Mouse (Mus musculus) intestine, postnatal 0 days (tissue): Measurements from ENCODE around the gene Gm21704. TPM values are rescaled to one million over a fixed set of nuclear protein-coding genes. Genes with fewer than 3 reads are reported as not detected.
"Not testable (repeated sequence)": the region's sequence is repeated elsewhere in the genome, so short reads cannot be mapped to it uniquely, and the experiment has no call there.

Experiments used
- ATAC-seq: fragments of 200-750 bp; cut with Nextera tagmentation; 2 replicates; pipeline ENCODE4 v1.8.0; 2017; ENCODE audit warnings: mild to moderate bottlenecking, moderate TSS enrichment, moderate library complexity
- H3K27ac ChIP-seq: fragments of 300-500 bp; sonication (generic); 2 replicates; pipeline ENCODE4 v1.5.1; 2014; ENCODE audit warnings: mild to moderate bottlenecking, low read depth, low read length, moderate library complexity
- H3K27me3 ChIP-seq: fragments of 300-500 bp; sonication (generic); replicated peaks from 2 replicates; pipeline ENCODE4 v1.6.1; 2014; ENCODE audit warnings: low read length, mixed read lengths; ENCODE audit not compliant: control insufficient read depth, insufficient read depth
- H3K36me3 ChIP-seq: fragments of 300-500 bp; sonication (generic); 2 replicates; pipeline ENCODE4 v1.6.1; 2014; ENCODE audit warnings: mild to moderate bottlenecking, moderate library complexity; ENCODE audit not compliant: control insufficient read depth, insufficient read depth
- H3K4me1 ChIP-seq: fragments of 300-500 bp; sonication (generic); replicated peaks from 2 replicates; pipeline ENCODE4 v1.6.1; 2014; ENCODE audit warnings: antibody characterized with exemption, low read length, mixed read lengths; ENCODE audit not compliant: control insufficient read depth, insufficient read depth
- H3K4me2 ChIP-seq: fragments of 300-500 bp; sonication (generic); replicated peaks from 2 replicates; pipeline ENCODE4 v1.6.1; 2014; ENCODE audit warnings: low read depth, mild to moderate bottlenecking, moderate library complexity
- H3K4me3 ChIP-seq: fragments of 300-500 bp; sonication (generic); 2 replicates; pipeline ENCODE4 v1.5.1; 2014; ENCODE audit warnings: low read depth, low read length
- H3K9ac ChIP-seq: fragments of 300-500 bp; sonication (generic); 2 replicates; pipeline ENCODE4 v1.6.1; 2014; ENCODE audit warnings: mild to moderate bottlenecking, low read depth, low read length
- H3K9me3 ChIP-seq: fragments of 300-500 bp; sonication (generic); 2 replicates; pipeline ENCODE4 v1.6.1; 2016; ENCODE audit warnings: mixed run types; ENCODE audit not compliant: control insufficient read depth
- WGBS: fragments of 180-500 bp; shearing (Covaris S2); extraction: QIAGEN DNeasy Blood & Tissue Kit; methylation state at CpG from one replicate; pipeline ENCODE4 v1.1.7; 2014; 5-methylcytosine and 5-hydroxymethylcytosine counted together
- polyA plus RNA-seq: library from polyadenylated mRNA; unstranded; fragments of >200 nt; fragmentation: Nextera tagmentation; extraction: Ambion mirVana; gene quantifications from 2 replicates; pipeline ENCODE4 v1.2.1, GENCODE M21; 2015

Gene Gm21704
- not detected in 2 replicates for polyA plus RNA-seq

GRCm38 (mm10) chrY:3410067-3410466 lies at the start of gene Gm21704, which contains the start of gene Gm21708:
Gene Gm21704, minus strand, starts transcription at chrY:3410167.
Gene Gm21708, minus strand, starts transcription at chrY:3410167.
- not testable (repeated sequence) for H3K9me3 ChIP-seq, H3K9ac ChIP-seq, ATAC-seq, H3K4me3 ChIP-seq, H3K4me1 ChIP-seq, H3K27me3 ChIP-seq, H3K4me2 ChIP-seq, H3K27ac ChIP-seq, H3K36me3 ChIP-seq
- no CpG with 5 or more reads among the region's 9 CpGs for whole genome bisulfite sequencing

- not testable (repeated sequence) for H3K36me3 ChIP-seq, H3K9me3 ChIP-seq, H3K4me3 ChIP-seq, H3K9ac ChIP-seq, H3K27me3 ChIP-seq, H3K4me1 ChIP-seq, H3K4me2 ChIP-seq, ATAC-seq, H3K27ac ChIP-seq
- no CpG with 5 or more reads among the region's 9 CpGs for WGBS
Measured at GRCm38 (mm10) chrY:3345229-3345628, 64.7 kb downstream of the Gm21704 start, which contains the start of gene Gm21693. Gene Gm21693, minus strand, starts transcription at chrY:3345329.

- H3K27ac ChIP-seq, ATAC-seq, H3K36me3 ChIP-seq, H3K9me3 ChIP-seq, H3K9ac ChIP-seq, H3K4me3 ChIP-seq, H3K4me2 ChIP-seq, H3K4me1 ChIP-seq, H3K27me3 ChIP-seq: not testable (repeated sequence)
- WGBS, result no CpG with 5 or more reads among the region's 11 CpGs
Measured at GRCm38 (mm10) chrY:3340661-3341060, 69.3 kb downstream of the Gm21704 start.

Other genes starting within 250 kb of the Gm21704 start
- not detected in 2 replicates for gene Gm21677, start 103.7 kb downstream of the Gm21704 start, polyA plus RNA-seq
- gene Gm21693, start 64.8 kb downstream of the Gm21704 start, polyA plus RNA-seq, result not detected in 2 replicates
- not detected in 2 replicates for gene Gm21708, start within 50 bp of the Gm21704 start, polyA plus RNA-seq